Mouse (Mus musculus): Measurements from ENCODE around the gene Pfas. TPM values are rescaled to one million over a fixed set of nuclear protein-coding genes. Genes with fewer than 3 reads are reported as not detected.
"Not testable (repeated sequence)": the region's sequence is repeated elsewhere in the genome, so short reads cannot be mapped to it uniquely, and the experiment has no call there.

Gene Pfas
- polyA plus RNA-seq, 1 experiment = 9.3 TPM

DNA sequence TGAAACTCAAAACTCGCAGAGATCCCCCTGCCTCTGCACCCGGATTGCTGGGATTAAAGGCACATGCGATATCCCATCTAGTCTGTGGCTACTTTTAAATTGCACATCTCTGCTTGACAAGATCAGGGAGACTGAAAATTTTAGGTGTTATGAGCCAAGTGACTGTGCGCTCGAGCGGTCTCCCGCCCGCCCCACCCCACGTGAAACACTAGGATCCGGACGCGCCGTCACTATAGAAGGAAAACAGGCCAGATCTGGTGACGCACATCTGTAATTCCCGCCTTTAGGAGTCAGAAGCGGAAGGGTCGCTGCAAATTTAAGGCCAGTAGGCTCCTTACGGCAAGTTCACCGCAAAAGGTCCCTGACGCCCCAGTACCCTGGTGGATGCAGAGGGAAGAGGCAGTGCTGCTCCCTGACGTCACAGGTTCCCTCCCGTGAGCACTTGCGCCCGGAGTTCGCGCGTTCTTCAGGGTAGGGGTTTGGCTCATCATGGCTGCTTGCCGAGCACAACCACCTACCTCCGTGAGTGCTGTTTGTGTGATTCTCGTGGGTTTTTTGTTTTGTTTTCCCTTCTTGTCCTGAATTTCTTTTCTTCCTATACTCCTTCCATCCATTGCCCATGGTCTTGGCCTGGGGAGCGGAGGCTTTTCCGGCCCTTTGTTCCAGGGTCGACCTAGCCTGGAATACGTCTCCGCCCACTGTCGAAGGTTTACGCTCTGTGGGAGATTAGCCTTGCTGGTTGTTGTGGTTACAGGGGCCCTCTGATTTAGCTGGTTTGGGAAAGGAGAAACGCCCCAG is 7.6 kb upstream of the Pfas start, which contains the start of gene Ctc1:
TSS of gene Ctc1 (plus strand) at position 268 of the 798 bp plus-strand sequence.
- DNase-seq (ENCODE audit: low spot score) = peak; percentile 74

- DNase-seq (ENCODE audit: low spot score) = peak; percentile 52
These were observed 3.9 kb upstream of the Pfas start for GRCm38 (mm10) chr11:69012071-69012601.

DNA sequence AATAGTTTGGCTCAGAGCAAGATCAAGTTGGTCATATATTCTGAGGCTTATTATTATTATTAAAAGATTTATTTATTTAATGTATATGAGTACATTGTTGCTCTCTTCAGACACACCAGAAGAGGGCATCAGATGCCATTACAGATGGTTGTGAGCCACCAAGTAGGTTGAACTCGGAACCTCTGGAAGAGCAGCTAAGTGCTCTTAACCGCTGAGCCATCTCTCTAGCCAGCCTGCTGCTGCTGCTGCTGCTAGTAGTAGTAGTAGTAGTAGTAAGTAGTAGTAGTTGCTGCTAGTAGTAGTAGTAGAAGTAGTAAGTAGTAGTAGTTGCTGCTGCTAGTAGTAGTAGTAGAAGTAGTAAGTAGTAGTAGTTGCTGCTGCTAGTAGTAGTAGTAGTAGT is 3.2 kb upstream of the Pfas start:
- not testable (repeated sequence) for DNase-seq (ENCODE audit: low spot score)

DNA sequence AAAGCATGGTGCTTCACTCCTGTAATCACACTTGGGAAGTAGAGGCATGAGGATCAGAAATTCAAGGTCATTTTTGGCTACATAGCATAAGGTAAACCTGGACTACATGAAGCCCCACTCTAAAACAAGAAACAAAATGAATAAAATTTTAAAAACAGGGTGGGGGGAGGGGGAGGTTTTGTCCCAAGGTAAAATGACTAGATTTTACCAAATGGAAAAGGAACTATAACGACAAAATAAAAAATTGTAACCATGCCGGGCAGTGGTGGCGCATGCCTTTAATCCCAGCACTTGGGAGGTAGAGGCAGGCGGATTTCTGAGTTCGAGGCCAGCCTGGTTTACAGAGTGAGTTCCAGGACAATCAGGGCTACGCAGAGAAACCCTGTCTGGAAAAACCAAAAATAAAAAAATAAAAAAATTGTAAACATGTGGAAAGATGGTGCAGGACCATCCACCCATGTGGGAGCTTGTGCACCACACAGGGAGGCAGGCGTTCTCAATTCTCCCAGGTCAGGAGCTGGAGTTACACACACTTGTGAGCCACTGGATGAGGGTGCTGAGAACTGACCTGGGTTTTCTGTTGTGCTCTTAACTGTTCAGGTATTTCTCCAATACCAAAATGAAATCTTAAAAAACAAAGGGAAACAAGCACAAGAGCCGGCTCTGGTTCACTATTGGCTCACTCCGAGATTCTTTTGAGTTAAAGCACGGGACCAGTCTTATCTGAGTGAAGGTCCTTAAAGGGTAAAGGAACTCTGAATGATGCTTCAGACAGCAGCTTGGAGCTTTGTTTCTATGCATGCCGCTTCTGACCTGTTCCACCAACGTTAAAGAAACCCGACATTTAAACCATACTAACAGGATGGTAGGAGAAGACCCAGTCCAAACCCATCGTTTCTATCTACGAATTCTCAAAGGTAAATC is 2.4 kb upstream of the Pfas start:
- DNase-seq (ENCODE audit: low spot score) = no peak

GRCm38 (mm10) chr11:69009508-69009907 is 1.2 kb upstream of the Pfas start:
- no peak for DNase-seq (ENCODE audit: low spot score)

DNA sequence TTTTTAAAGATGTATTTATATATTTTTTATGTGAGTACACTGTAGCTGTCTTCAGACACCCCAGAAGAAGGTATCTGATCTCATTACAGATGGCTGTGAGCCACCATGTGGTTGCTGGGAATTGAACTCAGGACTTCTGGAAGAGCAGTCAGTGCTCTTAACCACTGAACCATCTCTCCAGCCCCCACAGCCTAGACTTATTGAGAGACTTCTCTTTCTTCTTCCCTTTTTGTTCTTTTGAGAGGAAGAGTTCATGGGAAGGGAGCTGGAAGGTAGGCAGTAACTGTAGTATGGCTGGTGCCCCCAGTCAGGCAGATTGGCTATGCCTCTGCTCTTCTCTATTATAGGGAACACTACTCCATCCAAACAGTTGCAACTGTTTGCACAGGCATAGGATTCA is 1.7 kb downstream of the Pfas start:
- DNase-seq (ENCODE audit: low spot score) = not testable (repeated sequence)

DNA sequence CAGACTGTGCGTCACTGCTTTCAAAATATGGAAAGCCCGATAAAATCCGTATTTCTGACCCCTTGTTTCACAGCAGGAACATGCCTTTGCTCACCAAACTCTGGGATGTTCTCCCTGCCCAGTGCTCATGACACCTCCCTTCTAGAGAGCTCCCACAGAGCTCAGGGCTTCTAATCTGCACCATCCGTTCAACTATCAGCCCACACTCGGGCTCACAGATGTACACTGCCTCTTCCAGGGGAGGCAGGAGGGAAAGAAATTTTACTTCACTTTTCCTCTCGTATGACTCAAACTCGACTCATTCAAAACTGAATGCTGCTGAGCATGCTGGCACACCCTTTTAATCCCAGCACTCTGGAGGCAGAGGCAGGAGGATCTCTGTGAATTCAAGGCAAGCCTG is 3.1 kb downstream of the Pfas start:
- DNase-seq (ENCODE audit: low spot score) = no peak

GRCm38 (mm10) chr11:69003592-69003991 is 4.7 kb downstream of the Pfas start:
- DNase-seq (ENCODE audit: low spot score) = no peak

- DNase-seq (ENCODE audit: low spot score) = not testable (repeated sequence)
These were observed 5.5 kb downstream of the Pfas start for GRCm38 (mm10) chr11:69002782-69003181.

DNA sequence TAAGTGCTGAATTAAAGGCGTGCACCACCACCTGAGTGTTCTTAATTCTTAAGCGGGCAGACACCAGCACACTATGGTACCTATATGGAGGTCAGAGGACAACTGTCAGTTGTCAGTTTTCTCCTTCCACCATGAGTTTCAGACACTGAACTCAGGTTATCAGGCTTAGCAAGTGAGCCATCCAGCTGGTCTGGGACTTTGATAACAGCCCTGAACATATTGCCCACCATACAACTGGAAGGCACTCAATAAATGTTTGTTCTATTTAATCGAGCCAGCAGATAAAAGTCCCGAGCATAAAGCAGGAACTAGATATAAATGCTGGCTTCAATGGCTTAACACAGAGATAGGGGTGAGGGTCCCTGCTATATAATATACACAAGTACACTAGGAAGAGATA is 11.2 kb downstream of the Pfas start:
- no peak for DNase-seq (ENCODE audit: low spot score)

DNA sequence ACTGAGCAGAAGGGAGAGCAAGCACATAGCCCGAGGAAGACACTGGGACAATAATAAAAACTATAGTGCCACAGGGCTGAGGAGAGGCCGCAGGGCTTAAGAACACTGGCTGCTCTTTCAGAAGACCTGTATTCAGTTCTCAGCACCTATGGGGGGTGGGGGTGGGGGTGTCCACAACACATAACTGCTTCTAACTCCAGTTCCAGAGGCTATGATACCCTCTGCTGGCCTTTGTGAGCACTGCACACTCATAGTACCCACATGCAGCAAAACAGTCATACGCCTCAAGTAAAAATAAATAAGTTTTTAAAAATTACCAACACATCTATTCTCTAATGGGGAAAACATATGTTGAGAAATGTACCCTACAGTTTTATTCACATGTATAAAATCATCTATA is 13.9 kb downstream of the Pfas start:
- DNase-seq (ENCODE audit: low spot score) = no peak

DNA sequence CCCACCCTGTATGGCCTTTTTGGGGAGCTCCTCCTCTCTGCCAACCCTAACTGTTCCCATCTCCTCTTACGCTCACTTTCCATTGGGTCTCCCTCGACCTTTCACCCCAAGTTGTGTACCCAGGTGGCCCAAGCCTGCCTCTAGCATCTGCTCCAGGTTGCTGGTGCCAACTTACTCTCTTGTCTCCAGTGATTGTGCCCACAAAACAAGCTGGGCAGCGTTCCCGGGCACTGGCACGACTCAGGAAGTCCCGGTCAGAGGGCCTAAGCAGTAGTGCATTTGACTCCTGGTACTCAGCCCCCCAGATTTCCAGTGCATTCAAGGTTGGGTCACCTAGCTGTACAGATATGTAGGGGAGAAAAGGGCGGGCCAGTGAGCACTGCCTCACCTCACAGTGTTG is 15.1 kb downstream of the Pfas start:
- DNase-seq (ENCODE audit: low spot score) = no peak

- no peak for DNase-seq (ENCODE audit: low spot score)
These were observed 19.9 kb downstream of the Pfas start for GRCm38 (mm10) chr11:68988341-68988740.

DNA sequence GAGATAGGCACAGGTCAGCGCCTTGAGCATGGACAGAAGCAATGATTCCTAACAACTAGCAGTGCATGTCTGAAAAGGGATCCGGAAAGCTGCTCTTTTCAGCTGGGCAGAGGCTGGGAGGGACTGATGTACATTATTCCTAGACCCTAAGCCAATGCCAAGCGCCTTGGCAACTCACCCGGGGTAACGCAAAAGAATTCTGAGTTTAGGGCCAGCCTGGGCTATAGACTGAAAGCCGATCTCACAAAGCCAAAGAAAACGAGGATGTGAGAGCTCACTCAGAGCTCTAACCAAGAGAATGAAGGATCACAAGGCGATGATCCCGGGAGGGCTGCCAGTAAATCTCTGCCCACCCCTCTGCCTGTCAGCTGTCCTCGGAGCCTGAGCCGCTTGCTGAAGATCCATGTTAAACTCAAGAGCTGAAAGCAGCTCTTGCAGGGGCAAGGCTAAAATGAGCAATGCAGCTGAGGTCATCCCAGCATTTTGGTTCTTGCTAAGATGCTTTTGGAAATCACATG is 20.8 kb downstream of the Pfas start:
- DNase-seq (ENCODE audit: low spot score) = no peak

DNA sequence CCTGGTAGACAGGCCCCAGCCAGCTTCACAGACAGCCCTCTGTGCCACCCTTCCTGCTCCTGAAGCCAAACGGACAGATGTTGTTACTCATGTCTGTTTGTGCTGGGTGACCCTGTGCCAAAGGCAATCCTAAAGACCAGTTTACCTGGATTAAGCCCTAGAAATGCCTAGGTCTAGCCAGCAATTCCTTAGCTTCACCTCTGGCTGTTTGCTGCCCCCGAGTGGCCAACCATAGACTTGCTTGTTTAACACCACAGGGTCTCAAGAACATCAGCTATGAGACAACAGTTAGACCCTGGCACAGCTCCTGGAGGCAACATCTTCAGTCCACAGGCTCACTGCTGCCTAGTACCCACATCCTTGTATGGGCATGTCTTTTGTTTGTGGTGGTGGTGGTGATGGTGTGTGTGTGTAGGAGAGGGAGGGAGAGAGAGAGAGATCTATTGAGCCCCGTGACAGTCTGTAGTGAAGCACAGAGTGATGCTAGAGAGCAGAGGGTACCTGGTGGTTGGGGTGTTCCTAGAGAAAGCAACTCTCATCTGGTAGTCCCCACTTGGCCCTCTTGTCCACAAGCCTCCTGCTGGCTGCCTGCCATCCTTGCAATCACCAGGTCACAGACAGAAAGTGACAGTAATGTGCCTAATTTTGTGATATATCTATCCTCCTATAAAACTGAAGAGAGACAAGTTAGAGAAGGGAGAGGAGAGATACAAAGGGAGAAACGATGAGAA is 25.5 kb downstream of the Pfas start:
- DNase-seq (ENCODE audit: low spot score) = peak; percentile 63

DNA sequence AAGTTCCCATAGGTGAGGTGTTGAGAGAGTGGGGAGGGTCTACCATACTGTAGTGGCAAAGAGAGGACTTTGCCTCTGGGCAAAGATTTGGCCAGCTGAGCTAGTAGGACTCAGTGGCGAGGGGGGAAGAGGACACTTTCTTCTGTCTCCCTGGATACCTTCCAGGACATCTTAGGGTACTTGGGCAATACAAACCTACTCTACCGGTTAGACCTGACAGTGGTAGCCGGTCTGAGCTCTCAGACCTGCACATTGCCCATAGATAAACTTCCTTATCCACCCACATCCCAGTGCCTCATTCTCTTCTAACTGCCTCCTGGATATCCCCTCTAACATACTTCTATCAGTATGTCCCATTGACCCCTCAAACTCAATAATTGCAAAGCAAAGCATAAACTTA is 27.3 kb downstream of the Pfas start:
- no peak for DNase-seq (ENCODE audit: low spot score)

DNA sequence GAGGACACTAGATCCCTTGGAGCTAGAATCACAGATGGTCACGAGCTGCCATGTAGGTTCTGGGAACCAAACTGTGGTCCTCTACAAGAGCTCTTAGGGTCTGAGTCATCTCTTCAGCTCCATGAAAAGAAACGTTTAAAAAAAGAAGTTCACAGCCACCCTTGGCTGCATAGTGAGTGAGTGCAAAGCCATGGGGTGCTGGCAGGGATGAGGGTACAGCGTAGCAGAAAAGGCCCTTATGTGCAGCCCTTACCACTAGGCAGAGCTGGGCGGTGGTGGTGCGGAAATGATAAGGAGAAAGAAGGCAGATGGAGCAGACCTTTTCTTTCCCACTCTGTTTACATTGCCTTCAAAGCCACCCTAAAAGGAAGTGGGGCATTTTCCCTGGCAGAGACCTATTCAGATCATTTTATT is 28.9 kb downstream of the Pfas start:
- DNase-seq (ENCODE audit: low spot score) = no peak

DNA sequence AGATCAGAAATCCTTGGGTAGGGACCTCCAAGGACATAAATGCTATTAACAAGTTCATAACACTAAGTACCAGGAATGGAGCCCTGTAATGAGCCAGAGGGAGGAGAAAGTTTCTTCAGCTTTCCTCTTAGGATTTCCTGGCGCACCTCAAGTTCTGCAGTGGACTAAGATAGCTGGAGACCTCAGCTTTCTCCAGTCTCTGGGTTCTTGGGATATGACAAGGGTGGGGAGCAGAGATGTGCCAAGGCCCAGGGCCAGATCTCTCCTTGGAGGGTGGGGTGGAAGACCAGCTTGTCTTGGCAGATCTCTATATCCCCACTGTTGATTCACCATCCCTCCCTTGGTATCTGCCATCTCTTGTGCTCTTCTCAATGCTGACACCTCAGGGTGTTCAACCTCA is 32.7 kb downstream of the Pfas start:
- DNase-seq (ENCODE audit: low spot score) = no peak

- DNase-seq (ENCODE audit: low spot score) = no peak
These were observed 33.2 kb downstream of the Pfas start, which contains the start of gene Rangrf for GRCm38 (mm10) chr11:68975085-68975484. Rangrf (minus strand) TSS chr11:68975185.

- no peak for DNase-seq (ENCODE audit: low spot score)
These were observed 34.2 kb downstream of the Pfas start for GRCm38 (mm10) chr11:68974059-68974450.

DNA sequence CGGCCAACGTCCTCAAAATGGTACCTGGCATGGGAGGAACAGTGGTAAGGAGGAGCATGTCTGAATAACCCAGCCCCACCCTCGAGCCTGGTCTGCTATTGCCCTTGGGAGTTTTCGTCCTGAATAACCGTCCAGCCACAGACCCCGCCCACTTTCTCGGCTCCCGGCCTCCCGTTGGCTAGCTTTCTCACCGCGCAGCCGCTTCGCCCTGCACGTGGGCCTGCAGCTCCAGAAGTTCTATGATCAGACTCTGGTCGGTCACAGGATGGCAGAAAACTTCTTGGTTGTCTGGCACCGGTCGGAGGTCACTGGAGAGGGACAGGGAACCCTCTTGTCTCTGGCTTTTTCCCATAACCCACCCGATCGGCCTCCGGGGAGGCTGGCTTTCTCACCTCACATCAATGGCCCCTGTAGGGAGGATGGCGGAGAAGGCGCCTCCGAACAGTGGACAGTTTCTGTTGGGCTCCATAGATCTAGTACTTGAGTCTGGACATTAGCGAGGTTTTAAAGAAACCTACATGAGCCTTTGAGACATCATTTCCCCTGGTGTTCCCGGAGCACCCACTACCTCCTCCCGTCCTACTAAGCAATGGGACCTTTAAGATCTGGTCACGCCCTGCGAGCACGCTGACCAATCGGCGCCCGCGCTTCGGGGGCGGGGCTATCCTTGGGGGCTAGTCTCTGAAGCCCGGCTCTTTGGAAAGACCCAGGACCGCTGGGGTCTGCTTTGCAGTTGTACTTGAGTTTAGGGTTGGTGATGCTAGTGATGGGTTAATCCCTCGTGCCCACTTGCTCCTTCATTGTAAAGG is 34.8 kb downstream of the Pfas start:
- DNase-seq (ENCODE audit: low spot score) = peak; percentile 55
